Mouse (Mus musculus): Measurements from ENCODE around the gene Ift20. TPM values are rescaled to one million over a fixed set of nuclear protein-coding genes. Genes with fewer than 3 reads are reported as not detected.

Gene Ift20
- polyA plus RNA-seq, 1 experiment from 2014 or later = 111 TPM

- Histone ChIP-seq H3K9me3 (ENCODE audit: control insufficient read depth, low read length) (no peaks in the 10 kb centered on the region), H3K4me3 (ENCODE audit: low read depth, low read length) (no peak overlapping the region), H3K4me2 (replicated peaks; ENCODE audit: low read depth, low read length) (no peak overlapping the region), H3K36me3 (ENCODE audit: control insufficient read depth, insufficient read depth, low read length) (no peaks in the 10 kb centered on the region), H3K27ac (ENCODE audit: low read depth, low read length) (no peak overlapping the region), H3K4me1 (replicated peaks; ENCODE audit: control insufficient read depth, insufficient read depth, low read length) (no peaks in the 10 kb centered on the region; the same call in 1 of the 2 replicates), H3K9ac (ENCODE audit: low read depth, low read length) (no peak overlapping the region), H3K27me3 (ENCODE audit: control insufficient read depth, insufficient read depth, low read length) (no peaks in the 10 kb centered on the region)
- WGBS = 80% methylated on average over 2 of the region's 2 CpGs
- ATAC-seq (ENCODE audit: low FRiP score) = no peak
- no peak for DNase-seq (ENCODE audit: low spot score)
These were observed 11.7 kb downstream of the Ift20 start for GRCm38 (mm10) chr11:78547718-78548460.

GRCm38 (mm10) chr11:78549491-78549987 is 13.4 kb downstream of the Ift20 start:
- Histone ChIP-seq H3K4me2 (replicated peaks; ENCODE audit: low read depth, low read length) (peak overlapping the region; percentile 82), H3K27me3 (ENCODE audit: control insufficient read depth, insufficient read depth, low read length) (no peaks in the 10 kb centered on the region), H3K9ac (ENCODE audit: low read depth, low read length) (peak overlapping the region; percentile 68), H3K9me3 (ENCODE audit: control insufficient read depth, low read length) (no peaks in the 10 kb centered on the region), H3K4me3 (ENCODE audit: low read depth, low read length) (peak overlapping the region; percentile 66), H3K4me1 (replicated peaks; ENCODE audit: control insufficient read depth, insufficient read depth, low read length) (no peaks in the 10 kb centered on the region; the same call in 1 of the 2 replicates), H3K36me3 (ENCODE audit: control insufficient read depth, insufficient read depth, low read length) (no peaks in the 10 kb centered on the region), H3K27ac (ENCODE audit: low read depth, low read length) (no peak overlapping the region)
- ATAC-seq (ENCODE audit: low FRiP score) = no peak
- DNase-seq (ENCODE audit: low spot score) = no peak
- WGBS = 14% methylated on average over 5 of the region's 5 CpGs

DNA sequence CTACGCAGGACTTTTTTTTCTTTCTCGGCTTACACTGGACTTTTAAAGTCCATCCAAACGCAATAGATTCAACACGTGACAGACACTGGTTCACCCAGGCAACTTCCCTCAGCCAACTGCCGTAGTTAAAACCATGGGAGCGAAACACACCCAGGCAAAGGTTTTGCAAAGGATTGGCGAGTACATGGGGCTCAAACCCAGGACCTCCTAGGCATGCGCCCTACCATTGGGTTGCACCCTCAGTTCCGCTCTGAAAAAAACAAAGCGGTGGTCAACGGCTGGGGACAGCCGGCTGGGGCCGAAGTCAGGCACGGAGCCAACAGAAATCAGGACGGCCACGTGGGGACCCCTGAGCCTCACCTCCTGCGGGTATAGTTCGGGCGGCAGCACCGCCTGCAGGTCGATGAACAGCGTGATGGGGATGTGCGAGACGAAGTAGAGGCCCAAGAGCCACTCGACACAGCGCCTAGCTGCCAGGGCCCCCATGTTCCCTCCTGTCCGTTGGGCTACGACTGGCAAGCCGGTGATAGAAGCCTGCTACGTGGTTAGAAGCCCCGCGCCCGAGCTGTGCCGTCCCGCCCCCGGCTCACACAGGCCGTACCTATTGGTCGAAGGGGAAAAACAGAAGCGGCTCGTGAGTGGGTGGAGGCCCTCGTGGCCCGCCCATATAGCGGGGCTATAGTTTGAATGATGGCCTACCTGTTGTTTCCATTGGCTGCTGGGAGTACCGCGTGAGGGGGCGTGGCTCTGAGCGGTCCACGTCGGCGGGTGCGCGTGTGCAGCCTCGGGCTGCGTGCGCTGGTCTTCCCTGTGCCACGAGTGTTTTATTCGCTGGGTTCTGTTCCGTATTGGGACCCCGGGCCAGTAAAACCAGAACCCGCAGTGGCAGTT is 14.3 kb downstream of the Ift20 start, which contains the start of gene Tmem97:
TSS of gene Tmem97 (minus strand) at position 610 of the 891 bp plus-strand sequence.
- Histone ChIP-seq H3K36me3 (ENCODE audit: control insufficient read depth, insufficient read depth, low read length) (no peaks in the 10 kb centered on the region), H3K9ac (ENCODE audit: low read depth, low read length) (peak within 1 kb of the TSS; percentile 68), H3K4me3 (ENCODE audit: low read depth, low read length) (peak within 1 kb of the TSS; percentile 66), H3K9me3 (ENCODE audit: control insufficient read depth, low read length) (no peaks in the 10 kb centered on the region), H3K4me2 (replicated peaks; ENCODE audit: low read depth, low read length) (peak within 1 kb of the TSS; percentile 82), H3K4me1 (replicated peaks; ENCODE audit: control insufficient read depth, insufficient read depth, low read length) (no peaks in the 10 kb centered on the region; the same call in 1 of the 2 replicates), H3K27ac (ENCODE audit: low read depth, low read length) (peak within 1 kb of the TSS; percentile 60), H3K27me3 (ENCODE audit: control insufficient read depth, insufficient read depth, low read length) (no peaks in the 10 kb centered on the region)
- under 1% methylated on average over 60 of the region's 60 CpGs for WGBS
- DNase-seq (ENCODE audit: low spot score) (peak; percentile 95), ATAC-seq (ENCODE audit: low FRiP score) (peak; percentile 100)

- peak; percentile 58 for ATAC-seq (ENCODE audit: low FRiP score)
- Histone ChIP-seq H3K9me3 (ENCODE audit: control insufficient read depth, low read length) (no peaks in the 10 kb centered on the region), H3K36me3 (ENCODE audit: control insufficient read depth, insufficient read depth, low read length) (no peaks in the 10 kb centered on the region), H3K9ac (ENCODE audit: low read depth, low read length) (peak overlapping the region; percentile 60), H3K27me3 (ENCODE audit: control insufficient read depth, insufficient read depth, low read length) (no peaks in the 10 kb centered on the region), H3K4me3 (ENCODE audit: low read depth, low read length) (peak overlapping the region; percentile 66), H3K4me1 (replicated peaks; ENCODE audit: control insufficient read depth, insufficient read depth, low read length) (no peaks in the 10 kb centered on the region; the same call in 1 of the 2 replicates), H3K4me2 (replicated peaks; ENCODE audit: low read depth, low read length) (peak overlapping the region; percentile 82), H3K27ac (ENCODE audit: low read depth, low read length) (peak overlapping the region; percentile 51; the same call in 1 of the 2 replicates)
- no peak for DNase-seq (ENCODE audit: low spot score)
- 35% methylated on average over 6 of the region's 6 CpGs for WGBS
These were observed 14.9 kb downstream of the Ift20 start for GRCm38 (mm10) chr11:78551059-78551398.

- Histone ChIP-seq H3K9me3 (ENCODE audit: control insufficient read depth, low read length) (no peaks in the 10 kb centered on the region), H3K9ac (ENCODE audit: low read depth, low read length) (no peak overlapping the region), H3K27me3 (ENCODE audit: control insufficient read depth, insufficient read depth, low read length) (no peaks in the 10 kb centered on the region), H3K4me3 (ENCODE audit: low read depth, low read length) (no peak overlapping the region), H3K4me1 (replicated peaks; ENCODE audit: control insufficient read depth, insufficient read depth, low read length) (no peaks in the 10 kb centered on the region), H3K36me3 (ENCODE audit: control insufficient read depth, insufficient read depth, low read length) (no peaks in the 10 kb centered on the region), H3K27ac (ENCODE audit: low read depth, low read length) (no peak overlapping the region), H3K4me2 (replicated peaks; ENCODE audit: low read depth, low read length) (no peak overlapping the region)
- ATAC-seq (ENCODE audit: low FRiP score) (no peak), DNase-seq (ENCODE audit: low spot score) (no peak)
- 81% methylated on average over 3 of the region's 3 CpGs for WGBS
These were observed 19.5 kb downstream of the Ift20 start for GRCm38 (mm10) chr11:78555623-78556022.

GRCm38 (mm10) chr11:78556070-78556469 is 19.9 kb downstream of the Ift20 start:
- no peak for DNase-seq (ENCODE audit: low spot score)
- Histone ChIP-seq H3K27ac (ENCODE audit: low read depth, low read length) (no peak overlapping the region), H3K4me2 (replicated peaks; ENCODE audit: low read depth, low read length) (no peak overlapping the region), H3K36me3 (ENCODE audit: control insufficient read depth, insufficient read depth, low read length) (no peaks in the 10 kb centered on the region), H3K9ac (ENCODE audit: low read depth, low read length) (no peak overlapping the region), H3K9me3 (ENCODE audit: control insufficient read depth, low read length) (no peaks in the 10 kb centered on the region), H3K4me1 (replicated peaks; ENCODE audit: control insufficient read depth, insufficient read depth, low read length) (no peaks in the 10 kb centered on the region), H3K27me3 (ENCODE audit: control insufficient read depth, insufficient read depth, low read length) (no peaks in the 10 kb centered on the region), H3K4me3 (ENCODE audit: low read depth, low read length) (no peak overlapping the region)
- WGBS = 74% methylated on average over 4 of the region's 4 CpGs
- no peak for ATAC-seq (ENCODE audit: low FRiP score)

GRCm38 (mm10) chr11:78557241-78557640 is 21.1 kb downstream of the Ift20 start:
- H3K36me3 ChIP-seq (ENCODE audit: control insufficient read depth, insufficient read depth, low read length) = no peaks in the 10 kb centered on the region
- no peaks in the 10 kb centered on the region for H3K9me3 ChIP-seq (ENCODE audit: control insufficient read depth, low read length)
- no peak for ATAC-seq (ENCODE audit: low FRiP score)
- no peaks in the 10 kb centered on the region for H3K27me3 ChIP-seq (ENCODE audit: control insufficient read depth, insufficient read depth, low read length)
- no peak for DNase-seq (ENCODE audit: low spot score)
- no peak overlapping the region for H3K4me2 ChIP-seq (replicated peaks; ENCODE audit: low read depth, low read length)
- H3K4me1 ChIP-seq (replicated peaks; ENCODE audit: control insufficient read depth, insufficient read depth, low read length) = no peaks in the 10 kb centered on the region
- H3K4me3 ChIP-seq (ENCODE audit: low read depth, low read length) = no peak overlapping the region
- WGBS = 59% methylated on average over 8 of the region's 8 CpGs
- H3K9ac ChIP-seq (ENCODE audit: low read depth, low read length) = no peak overlapping the region
- no peak overlapping the region for H3K27ac ChIP-seq (ENCODE audit: low read depth, low read length)

DNA sequence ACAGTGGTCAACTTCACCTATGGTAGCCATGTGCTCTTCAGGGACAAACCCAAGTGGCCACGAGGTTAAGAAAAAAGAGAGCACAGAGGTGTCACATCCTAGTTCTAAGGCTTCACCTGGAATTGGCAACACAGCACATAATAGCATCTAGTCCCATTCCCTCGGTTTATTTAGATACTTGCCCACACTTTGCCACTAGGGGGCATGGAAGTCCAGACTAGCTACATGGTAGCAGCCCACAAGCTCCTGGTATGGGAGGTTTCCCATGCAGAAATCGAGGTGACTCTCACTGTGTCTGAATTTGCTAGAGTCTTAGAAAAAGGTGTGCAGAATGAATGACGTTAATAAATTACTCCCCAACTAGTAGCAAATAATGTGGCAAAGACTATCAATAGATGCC is 24.3 kb downstream of the Ift20 start:
- no peak overlapping the region for H3K9ac ChIP-seq (ENCODE audit: low read depth, low read length)
- no peaks in the 10 kb centered on the region for H3K9me3 ChIP-seq (ENCODE audit: control insufficient read depth, low read length)
- H3K36me3 ChIP-seq (ENCODE audit: control insufficient read depth, insufficient read depth, low read length) = no peaks in the 10 kb centered on the region
- H3K27ac ChIP-seq (ENCODE audit: low read depth, low read length) = no peak overlapping the region
- no peaks in the 10 kb centered on the region for H3K4me1 ChIP-seq (replicated peaks; ENCODE audit: control insufficient read depth, insufficient read depth, low read length)
- no peak for ATAC-seq (ENCODE audit: low FRiP score)
- peak; percentile 80 for DNase-seq (ENCODE audit: low spot score)
- H3K4me2 ChIP-seq (replicated peaks; ENCODE audit: low read depth, low read length) = no peak overlapping the region
- no peak overlapping the region for H3K4me3 ChIP-seq (ENCODE audit: low read depth, low read length)
- WGBS = 29% methylated on average over 4 of the region's 4 CpGs
- no peaks in the 10 kb centered on the region for H3K27me3 ChIP-seq (ENCODE audit: control insufficient read depth, insufficient read depth, low read length)
